ENCODE assay signal across 20 mouse cellular contexts in genomic region chr11:3850746-3851277, GRCm38 (mm10). TPM values are rescaled to one million over a fixed set of nuclear protein-coding genes. Genes with fewer than 3 reads are reported as not detected.
DNase-seq lines count a peak whose midpoint lies in the region; ATAC-seq and TF ChIP-seq lines count a peak whose summit lies in the region.
"Had no signal": no experiment of that assay in that cellular context is flagged by ENCODE, and none has a peak within 500 bp of the region (broad histone marks: within the 10 kb centered on the region; RNA-seq: fewer than 3 reads in every experiment).

No protein-coding gene starts in this region.

- intact Hi-C loops in left cerebral cortex, adult 2 months (cut with DNase I), result no loop called here
- intact Hi-C loops in left cerebral cortex, postnatal 10 days (cut with DNase I), result no loop called here

- H3K4me1 ChIP-seq in kidney, embryonic 14.5 days (ENCODE audit: control insufficient read depth, insufficient read depth, low read length), result no peaks in the 10 kb centered on the region
- peaks cover 52% of the 10 kb centered on the region for H3K4me1 ChIP-seq in olfactory bulb, adult 2 months (ENCODE audit: control insufficient read depth, insufficient read depth, low read length)
- H3K4me1 ChIP-seq: embryonic facial prominence, embryonic 12.5 days had no signal

- no peak overlapping the region for H3K4me2 ChIP-seq in kidney, embryonic 14.5 days (replicated peaks; ENCODE audit: low read depth, low read length)
- H3K4me2 ChIP-seq: embryonic facial prominence, embryonic 12.5 days; forebrain, embryonic 15.5 days; heart, embryonic 15.5 days; hindbrain, embryonic 14.5 days had no signal

- 49% methylated on average over 5 of the region's 5 CpGs for WGBS in kidney, embryonic 14.5 days
- 79% methylated on average over 5 of the region's 5 CpGs for WGBS in olfactory bulb, adult 2 months

- no peak for TF ChIP-seq POLR2A in olfactory bulb, adult 2 months (IDR thresholded peaks at IDR 0.05; ENCODE audit: insufficient read depth, low read depth, low read length)

- peak; percentile 51 for ATAC-seq in kidney, embryonic 14.5 days (ENCODE audit: low FRiP score, low TSS enrichment)
- ATAC-seq: activated CD4-positive, CD25-positive, alpha-beta regulatory T cell, adult 4 months; forebrain, embryonic 15.5 days; Patski had no signal

- peak; percentile 51 for DNase-seq in cerebellum, adult 9-11 months
- no peak for DNase-seq in cerebellum, postnatal 4 days (ENCODE audit: low spot score in 2 of 2)
- no peak for DNase-seq in kidney, adult 8-10 months
- no peak for DNase-seq in left cerebral cortex, adult 2 months (ENCODE audit: extremely low spot score in 1 of 2, low spot score in 2 of 2)
- DNase-seq in left cerebral cortex, postnatal 10 days (ENCODE audit: extremely low spot score in 1 of 2, low spot score in 2 of 2), result no peak
- DNase-seq: adrenal gland, postnatal 14 days; gastrocnemius, postnatal 36 days; heart, adult 18-20 months; heart, postnatal 14 days had no signal

- no peaks in the 10 kb centered on the region for H3K27me3 ChIP-seq in kidney, embryonic 14.5 days (ENCODE audit: control insufficient read depth, insufficient read depth, low read length)
- H3K27me3 ChIP-seq: embryonic facial prominence, embryonic 12.5 days; forebrain, embryonic 15.5 days; heart, embryonic 15.5 days; Patski had no signal

- no peak for TF ChIP-seq CTCF in left cerebral cortex, adult 2 months (IDR thresholded peaks at IDR 0.05)
- no peak for TF ChIP-seq CTCF in olfactory bulb, adult 2 months (IDR thresholded peaks at IDR 0.05; ENCODE audit: insufficient read depth, low read depth, low read length)

- no peaks in the 10 kb centered on the region; the same call in 1 of the 2 replicates for H3K9me3 ChIP-seq in kidney, embryonic 14.5 days (ENCODE audit: control insufficient read depth, low read length)
- H3K9me3 ChIP-seq: embryonic facial prominence, embryonic 12.5 days; forebrain, embryonic 15.5 days; heart, embryonic 10.5 days; heart, embryonic 15.5 days had no signal

- no peak overlapping the region for H3K27ac ChIP-seq in kidney, embryonic 14.5 days (ENCODE audit: low read depth, low read length)
- H3K27ac ChIP-seq in left cerebral cortex, adult 2 months, result peak overlapping the region; percentile 24; the same call in 1 of the 2 replicates
- H3K27ac ChIP-seq in olfactory bulb, adult 2 months (ENCODE audit: insufficient read depth, low read depth, low read length), result peak overlapping the region; percentile 13; the same call in 1 of the 2 replicates
- H3K27ac ChIP-seq: embryonic facial prominence, embryonic 12.5 days; forebrain, embryonic 15.5 days; heart, embryonic 10.5 days; heart, embryonic 15.5 days; hindbrain, embryonic 14.5 days had no signal

- H3K9ac ChIP-seq in kidney, embryonic 14.5 days (ENCODE audit: low read depth, low read length), result no peak overlapping the region
- H3K9ac ChIP-seq: embryonic facial prominence, embryonic 12.5 days; forebrain, embryonic 15.5 days; heart, embryonic 15.5 days; hindbrain, embryonic 14.5 days had no signal

- no peaks in the 10 kb centered on the region for H3K36me3 ChIP-seq in kidney, embryonic 14.5 days (ENCODE audit: control insufficient read depth, insufficient read depth, low read length)
- H3K36me3 ChIP-seq: embryonic facial prominence, embryonic 12.5 days; forebrain, embryonic 15.5 days; heart, embryonic 10.5 days; heart, embryonic 15.5 days had no signal

- no peak overlapping the region for H3K4me3 ChIP-seq in kidney, embryonic 14.5 days (ENCODE audit: low read length)
- no peak overlapping the region for H3K4me3 ChIP-seq in left cerebral cortex, adult 2 months
- no peak overlapping the region for H3K4me3 ChIP-seq in olfactory bulb, adult 2 months (ENCODE audit: insufficient read depth, low read depth, low read length)
- H3K4me3 ChIP-seq: embryonic facial prominence, embryonic 12.5 days; forebrain, embryonic 15.5 days; heart, embryonic 10.5 days; heart, embryonic 15.5 days had no signal

RNA-seq across cellular contexts. Expression of gene Osbp2, which starts 12.9 kb away (rescaled TPM):
- 0.46 and 0.81 TPM in 2 replicates for polyA plus RNA-seq in kidney, embryonic 14.5 days (2014; fragmentation: Nextera tagmentation; extraction: Ambion mirVana)
- total RNA-seq in left cerebral cortex, adult 2 months (2021), result 100 to 1,000 TPM; 141 to 149 TPM
- 100 to 1,000 TPM; 125 to 126 TPM for total RNA-seq in left cerebral cortex, postnatal 10 days (2021)
- polyA plus RNA-seq in olfactory bulb, adult 2 months (2012; ENCODE audit: insufficient read depth, insufficient read length, low replicate concordance, missing spikeins), result not detected in 2 replicates
- total RNA-seq: CH12.LX; hematopoietic stem cell, adult 5-6 weeks had no signal
- polyA plus RNA-seq: activated CD4-positive, CD25-positive, alpha-beta regulatory T cell, adult 4 months had no signal

RNA-seq across cellular contexts. Expression of gene 4921536K21Rik, which starts 44.1 kb away (rescaled TPM):
- polyA plus RNA-seq in kidney, embryonic 14.5 days (2014; fragmentation: Nextera tagmentation; extraction: Ambion mirVana), result 0.20 and 0.40 TPM in 2 replicates
- total RNA-seq in left cerebral cortex, adult 2 months (2021), result under 1 TPM; 0.54 to 0.61 TPM
- under 1 TPM; 0.62 to 0.65 TPM for total RNA-seq in left cerebral cortex, postnatal 10 days (2021)
- polyA plus RNA-seq in olfactory bulb, adult 2 months (2012; ENCODE audit: insufficient read depth, insufficient read length, low replicate concordance, missing spikeins), result not detected in 2 replicates
- total RNA-seq: hematopoietic stem cell, adult 5-6 weeks had no signal
- polyA plus RNA-seq: activated CD4-positive, CD25-positive, alpha-beta regulatory T cell, adult 4 months had no signal

RNA-seq across cellular contexts. Expression of gene Dusp18, which starts 44.2 kb away (rescaled TPM):
- polyA plus RNA-seq in kidney, embryonic 14.5 days (2014; fragmentation: Nextera tagmentation; extraction: Ambion mirVana), result 10.0 and 14.7 TPM in 2 replicates
- 10 to 100 TPM; 23.1 to 24.9 TPM for total RNA-seq in left cerebral cortex, adult 2 months (2021)
- 10 to 100 TPM; 18.8 to 21.0 TPM for total RNA-seq in left cerebral cortex, postnatal 10 days (2021)
- polyA plus RNA-seq in olfactory bulb, adult 2 months (2012; ENCODE audit: insufficient read depth, insufficient read length, low replicate concordance, missing spikeins), result not detected in 2 replicates
